Mouse (Mus musculus) stomach, postnatal 0 days (tissue): ENCODE results near the gene Syk. TPM values are rescaled to one million over a fixed set of nuclear protein-coding genes. Genes with fewer than 3 reads are reported as not detected.

Source experiments
- ATAC-seq: fragments of 200-750 bp; cut with Nextera tagmentation; 2 replicates; pipeline ENCODE4 v1.8.0; 2017; ENCODE audit not compliant: low FRiP score, low TSS enrichment
- DNase-seq: peaks from one replicate; pipeline ENCODE4 v3.0.0-alpha.2; 2016; ENCODE audit warnings: low spot score
- H3K27ac ChIP-seq: fragments of 300-500 bp; sonication (generic); replicated peaks from 2 replicates; pipeline ENCODE4 v1.5.1; 2014; ENCODE audit warnings: mild to moderate bottlenecking, control low read depth
- H3K27me3 ChIP-seq: fragments of 300-500 bp; sonication (generic); 2 replicates; pipeline ENCODE4 v1.6.1; 2014; ENCODE audit warnings: low read length; ENCODE audit not compliant: control insufficient read depth, insufficient read depth
- H3K36me3 ChIP-seq: fragments of 300-500 bp; sonication (generic); 2 replicates; pipeline ENCODE4 v1.6.1; 2014; ENCODE audit warnings: low read length, mixed read lengths; ENCODE audit not compliant: control insufficient read depth, insufficient read depth
- H3K4me1 ChIP-seq: fragments of 300-500 bp; sonication (generic); replicated peaks from 2 replicates; pipeline ENCODE4 v1.6.1; 2014; ENCODE audit warnings: antibody characterized with exemption; ENCODE audit not compliant: control insufficient read depth, insufficient read depth
- H3K4me2 ChIP-seq: fragments of 300-500 bp; sonication (generic); replicated peaks from 2 replicates; pipeline ENCODE4 v1.6.1; 2014; ENCODE audit warnings: low read depth, mild to moderate bottlenecking, control low read depth, moderate library complexity
- H3K4me3 ChIP-seq: fragments of 300-500 bp; sonication (generic); 2 replicates; pipeline ENCODE4 v1.5.1; 2014; ENCODE audit warnings: low read depth, low read length, control low read depth
- H3K9ac ChIP-seq: fragments of 300-500 bp; sonication (generic); 2 replicates; pipeline ENCODE4 v1.6.1; 2014; ENCODE audit warnings: mild to moderate bottlenecking, low read length, control low read depth, mixed read lengths
- H3K9me3 ChIP-seq: fragments of 300-500 bp; sonication (generic); 2 replicates; pipeline ENCODE4 v1.6.1; 2016; ENCODE audit warnings: low read length; ENCODE audit not compliant: control insufficient read depth
- CTCF ChIP-seq: IDR thresholded peaks from 2 replicates; pipeline ENCODE4 v1.5.1; 2016; ENCODE audit warnings: antibody characterized with exemption, low read depth, mild to moderate bottlenecking, moderate library complexity
- EP300 ChIP-seq: optimal IDR thresholded peaks from 2 replicates; pipeline ENCODE3; 2016; ENCODE audit warnings: antibody characterized with exemption
- WGBS: fragments of 180-500 bp; shearing (Covaris S2); extraction: QIAGEN DNeasy Blood & Tissue Kit; methylation state at CpG from one replicate; pipeline ENCODE4 v1.1.7; 2014; 5-methylcytosine and 5-hydroxymethylcytosine counted together
- polyA plus RNA-seq: library from polyadenylated mRNA; unstranded; fragments of >200 nt; fragmentation: Nextera tagmentation; extraction: Ambion mirVana; gene quantifications from 2 replicates; pipeline ENCODE4 v1.2.1, GENCODE M21; 2015

Syk gene
- polyA plus RNA-seq, 1 experiment from 2014 or later = 1.7 TPM

DNA sequence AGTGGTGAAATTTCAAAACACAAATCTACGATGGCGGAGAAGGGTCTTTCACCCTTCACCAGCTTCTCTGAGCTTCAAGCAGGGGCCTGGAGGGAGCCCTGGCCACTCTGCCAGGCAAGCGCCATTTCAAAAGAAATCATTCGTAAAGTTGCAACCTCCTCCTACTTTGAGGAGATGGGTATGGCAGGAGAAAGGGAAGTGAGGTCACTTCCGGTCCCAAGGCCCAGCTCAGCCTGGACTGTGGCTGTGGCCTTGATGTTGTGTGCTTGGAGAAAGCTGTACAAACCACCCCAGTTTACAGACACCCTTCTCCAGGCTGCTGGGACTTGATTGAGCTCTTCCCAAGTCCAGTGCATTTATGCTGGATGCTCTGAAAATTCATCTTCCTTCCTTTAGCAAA is 36.5 kb downstream of the Syk start:
- ATAC-seq (no peak), DNase-seq (no peak)
- Histone ChIP-seq H3K4me3 (no peak overlapping the region), H3K9ac (no peak overlapping the region), H3K27me3 (no peaks in the 10 kb centered on the region), H3K4me1 (no peaks in the 10 kb centered on the region), H3K9me3 (no peaks in the 10 kb centered on the region), H3K27ac (no peak overlapping the region), H3K36me3 (no peaks in the 10 kb centered on the region), H3K4me2 (no peak overlapping the region)
- TF ChIP-seq EP300 = no peak
- WGBS = 81% methylated on average over 5 of the region's 5 CpGs

- no peaks in the 10 kb centered on the region for H3K4me1 ChIP-seq
- H3K4me3 ChIP-seq = no peak overlapping the region
- TF ChIP-seq EP300 (no peak), CTCF (peak; percentile 79)
- H3K27ac ChIP-seq = no peak overlapping the region
- H3K27me3 ChIP-seq = no peaks in the 10 kb centered on the region
- ATAC-seq (no peak), DNase-seq (peak; percentile 67)
- H3K9me3 ChIP-seq = no peaks in the 10 kb centered on the region
- no peak overlapping the region for H3K4me2 ChIP-seq
- 60% methylated on average over 4 of the region's 4 CpGs for WGBS
- H3K36me3 ChIP-seq = no peaks in the 10 kb centered on the region
- H3K9ac ChIP-seq = no peak overlapping the region
These were observed 41.1 kb downstream of the Syk start for GRCm38 (mm10) chr13:52624038-52624437.

DNA sequence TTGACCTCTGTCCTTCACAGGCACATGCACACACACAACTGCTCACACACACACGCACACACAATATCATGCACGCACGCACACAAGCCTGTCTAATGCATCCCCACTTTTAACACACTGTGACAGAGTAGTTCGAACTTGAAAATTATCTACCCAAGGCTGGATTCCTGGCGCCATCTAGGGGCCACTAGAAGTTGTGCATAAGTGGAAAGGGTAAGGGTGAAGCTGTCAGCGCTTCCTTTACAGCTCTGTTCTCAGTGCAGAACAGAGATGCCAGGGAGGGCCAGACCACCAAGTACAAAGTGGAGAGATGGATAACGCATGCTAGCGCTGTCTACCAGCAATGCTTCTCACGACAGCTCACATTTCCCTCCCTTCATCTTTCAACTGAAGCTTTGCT is 45.6 kb downstream of the Syk start:
- no peaks in the 10 kb centered on the region for H3K9me3 ChIP-seq
- no peaks in the 10 kb centered on the region for H3K4me1 ChIP-seq
- H3K9ac ChIP-seq = no peak overlapping the region
- DNase-seq = peak; percentile 61
- no peaks in the 10 kb centered on the region for H3K27me3 ChIP-seq
- WGBS = 30% methylated on average over 9 of the region's 9 CpGs
- no peaks in the 10 kb centered on the region for H3K36me3 ChIP-seq
- peak; percentile 91 for TF ChIP-seq CTCF
- no peak for TF ChIP-seq EP300
- peak; percentile 41; the same call in 1 of the 2 replicates for ATAC-seq
- no peak overlapping the region for H3K27ac ChIP-seq
- no peak overlapping the region for H3K4me3 ChIP-seq
- H3K4me2 ChIP-seq = no peak overlapping the region

DNA sequence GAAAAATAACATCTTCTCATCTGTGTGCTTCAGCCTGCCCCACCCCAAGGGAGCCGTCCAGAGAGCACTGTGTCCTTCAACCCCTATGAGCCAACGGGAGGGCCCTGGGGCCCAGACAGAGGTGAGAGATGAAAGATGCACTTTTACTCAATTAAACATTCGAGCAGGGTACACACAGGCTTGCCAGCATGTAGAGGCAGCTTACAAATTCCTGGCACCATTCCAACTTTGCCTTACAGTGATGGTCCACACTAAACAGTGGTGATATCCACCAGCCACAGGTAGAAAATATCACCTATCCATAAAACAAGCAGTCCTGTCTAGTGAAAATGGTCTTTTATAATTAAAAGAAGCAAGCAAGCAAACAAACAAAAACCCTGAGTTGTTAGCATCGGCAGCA is 48.7 kb downstream of the Syk start:
- Histone ChIP-seq H3K27me3 (no peaks in the 10 kb centered on the region), H3K4me3 (no peak overlapping the region), H3K4me1 (no peaks in the 10 kb centered on the region), H3K4me2 (no peak overlapping the region), H3K27ac (no peak overlapping the region), H3K9ac (no peak overlapping the region), H3K9me3 (no peaks in the 10 kb centered on the region), H3K36me3 (no peaks in the 10 kb centered on the region)
- DNase-seq = no peak
- WGBS = 38% methylated on average over 4 of the region's 4 CpGs
- no peak for ATAC-seq
- TF ChIP-seq EP300 = no peak
- TF ChIP-seq CTCF = no peak

- Histone ChIP-seq H3K27me3 (no peaks in the 10 kb centered on the region), H3K4me1 (no peaks in the 10 kb centered on the region), H3K36me3 (no peaks in the 10 kb centered on the region), H3K27ac (no peak overlapping the region), H3K4me2 (no peak overlapping the region), H3K9me3 (no peaks in the 10 kb centered on the region), H3K4me3 (no peak overlapping the region), H3K9ac (no peak overlapping the region)
- TF ChIP-seq EP300 = no peak
- DNase-seq (no peak), ATAC-seq (no peak)
- 68% methylated on average over 3 of the region's 3 CpGs for WGBS
These were observed 52.5 kb downstream of the Syk start for GRCm38 (mm10) chr13:52635484-52635883.

DNA sequence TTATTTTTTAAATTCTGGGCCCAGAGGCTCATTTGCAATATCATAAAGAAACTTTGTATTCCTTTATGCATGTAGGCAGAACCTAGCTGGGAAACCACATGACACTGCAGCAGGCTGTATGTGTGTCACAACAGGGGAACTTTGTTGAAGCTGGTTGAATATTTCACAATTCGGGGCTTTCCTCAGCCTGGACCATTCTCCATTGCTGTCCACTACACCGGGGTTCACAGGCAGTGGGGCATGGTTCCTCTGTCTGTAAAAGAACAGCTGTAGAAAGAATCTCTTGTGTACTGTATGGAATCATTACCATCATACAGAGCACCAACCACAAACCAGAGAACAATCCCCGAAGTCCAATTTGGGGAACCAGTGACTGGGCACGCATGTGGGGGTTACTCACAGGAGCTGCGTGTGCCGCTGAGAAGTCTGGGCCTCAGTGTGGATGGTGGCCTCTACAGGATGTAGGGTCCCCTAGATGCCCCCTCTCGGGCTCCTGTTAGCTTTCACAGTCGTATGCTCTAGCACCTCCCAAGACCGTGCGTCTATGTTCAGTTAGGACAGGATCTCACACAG is 53.3 kb downstream of the Syk start:
- Histone ChIP-seq H3K9me3 (no peaks in the 10 kb centered on the region), H3K36me3 (no peaks in the 10 kb centered on the region), H3K4me3 (no peak overlapping the region), H3K4me2 (no peak overlapping the region), H3K4me1 (no peaks in the 10 kb centered on the region), H3K9ac (no peak overlapping the region), H3K27me3 (no peaks in the 10 kb centered on the region), H3K27ac (no peak overlapping the region)
- DNase-seq = no peak
- TF ChIP-seq EP300 = no peak
- no peak for TF ChIP-seq CTCF
- no peak for ATAC-seq
- WGBS = 87% methylated on average over 10 of the region's 10 CpGs
